Mouse (Mus musculus) heart, postnatal 25 days (tissue): Measurements from ENCODE around the gene Ckm. TPM values are rescaled to one million over a fixed set of nuclear protein-coding genes. Genes with fewer than 3 reads are reported as not detected.

Experiments used
- DNase-seq: peaks from one replicate; pipeline ENCODE4 v3.0.0; 2022; ENCODE audit warnings: low spot score
- intact Hi-C: fragments of 180-260 bp; cut with DNase I; formaldehyde crosslinking; loops from one replicate; pipeline ENCODE4 v1.15.1; 2025
- total RNA-seq, 2 experiments: library from RNA; stranded (reverse); gene quantifications; 2 replicates each; pipeline ENCODE4 v1.2.3; 2021

Ckm gene
- total RNA-seq, result 1,000 to 10,000 TPM; 4,463 to 5,048 TPM

GRCm38 (mm10) chr7:19404476-19404875 is at the start of gene Ckm:
TSS of gene Ckm (plus strand) at chr7:19404776.
- intact Hi-C loops, result no loop called here
- DNase-seq, result no peak

GRCm38 (mm10) chr7:19354991-19355390 is 49.6 kb upstream of the Ckm start:
- intact Hi-C loops, result no loop called here
- DNase-seq, result no peak

- intact Hi-C loops, result no loop called here
- DNase-seq, result no peak
Observed at GRCm38 (mm10) chr7:19356311-19356710, 48.3 kb upstream of the Ckm start.

- no peak for DNase-seq
- intact Hi-C loops, result no loop called here
Observed at GRCm38 (mm10) chr7:19357381-19358375, 46.9 kb upstream of the Ckm start.

- intact Hi-C loops, result no loop called here
- no peak for DNase-seq
Observed at GRCm38 (mm10) chr7:19358634-19359033, 45.9 kb upstream of the Ckm start.

- intact Hi-C loops, result no loop called here
- peak; percentile 77 for DNase-seq
Observed at GRCm38 (mm10) chr7:19359299-19359891, 45.2 kb upstream of the Ckm start, which contains the start of the genes Cd3eap and Ppp1r13l. TSS of gene Cd3eap (minus strand) at chr7:19359483. TSS of gene Ppp1r13l (plus strand) at chr7:19359749.

- intact Hi-C loops, result loop anchor here (5.0 kb wide), 1 partner anchor 63 kb away; no protein-coding TSS in a partner anchor
- DNase-seq, result peak; percentile 69
Observed at GRCm38 (mm10) chr7:19359892-19360641, 44.5 kb upstream of the Ckm start.

- intact Hi-C loops, result loop anchor here (5.0 kb wide), 1 partner anchor 64 kb away; no protein-coding TSS in a partner anchor
- DNase-seq, result peak; percentile 89
Observed at GRCm38 (mm10) chr7:19360944-19361343, 43.6 kb upstream of the Ckm start.

GRCm38 (mm10) chr7:19361720-19362119 is 42.9 kb upstream of the Ckm start:
- DNase-seq, result peak; percentile 48
- intact Hi-C loops, result loop anchor here (5.0 kb wide), 1 partner anchor 64 kb away; no protein-coding TSS in a partner anchor

- no peak for DNase-seq
- intact Hi-C loops, result loop anchor here (5.0 kb wide), 1 partner anchor 65 kb away; no protein-coding TSS in a partner anchor
Observed at GRCm38 (mm10) chr7:19362276-19362675, 42.3 kb upstream of the Ckm start.

GRCm38 (mm10) chr7:19363881-19364280 is 40.7 kb upstream of the Ckm start:
- no peak for DNase-seq
- intact Hi-C loops, result loop anchor here (5.0 kb wide), 1 partner anchor 67 kb away; no protein-coding TSS in a partner anchor

- intact Hi-C loops, result no loop called here
- DNase-seq, result no peak
Observed at GRCm38 (mm10) chr7:19365376-19365775, 39.2 kb upstream of the Ckm start.

- DNase-seq, result no peak
Observed at GRCm38 (mm10) chr7:19368380-19368779, 36.2 kb upstream of the Ckm start.

GRCm38 (mm10) chr7:19369823-19370425 is 34.7 kb upstream of the Ckm start:
- DNase-seq, result no peak
- intact Hi-C loops, result no loop called here

More at GRCm38 (mm10) chr7:19368380-19368779, 36.2 kb upstream of the Ckm start:
- intact Hi-C loops, result no loop called here

GRCm38 (mm10) chr7:19373367-19373766 is 31.2 kb upstream of the Ckm start:
- intact Hi-C loops, result no loop called here
- no peak for DNase-seq

GRCm38 (mm10) chr7:19375368-19375767 is 29.2 kb upstream of the Ckm start:
- no peak for DNase-seq
- intact Hi-C loops, result no loop called here

GRCm38 (mm10) chr7:19376019-19376418 is 28.6 kb upstream of the Ckm start:
- intact Hi-C loops, result no loop called here
- no peak for DNase-seq

GRCm38 (mm10) chr7:19378049-19378448 is 26.5 kb upstream of the Ckm start:
- intact Hi-C loops, result no loop called here
- DNase-seq, result no peak

GRCm38 (mm10) chr7:19381377-19382165 is 23.0 kb upstream of the Ckm start, which contains the start of gene Ercc2:
TSS of gene Ercc2 (plus strand) at chr7:19382010.
- intact Hi-C loops, result no loop called here

More at GRCm38 (mm10) chr7:19381377-19382165, 23.0 kb upstream of the Ckm start, which contains the start of gene Ercc2:
- peak; percentile 96 for DNase-seq
